Mouse (Mus musculus) CH12.LX (cell line): Measurements from ENCODE around the gene Pds5a. TPM values are rescaled to one million over a fixed set of nuclear protein-coding genes. Genes with fewer than 3 reads are reported as not detected.

Source experiments
- DNase-seq: peaks from one replicate; pipeline ENCODE4 v3.0.0-alpha.2; 2013; ENCODE audit errors: extremely low read depth
- H3K27ac ChIP-seq: 2 replicates; pipeline ENCODE4 v1.5.1; 2012; ENCODE audit warnings: low read depth, mild to moderate bottlenecking, control low read depth, moderate library complexity; ENCODE audit not compliant: insufficient read depth
- H3K27me3 ChIP-seq: replicated peaks from 2 replicates; pipeline ENCODE3; 2012; ENCODE audit warnings: inconsistent platforms
- H3K36me3 ChIP-seq, 2 experiments: replicated peaks in 1 of 2; 2 replicates each; pipeline versions ENCODE3 to v1.6.1; 2012; ENCODE audit warnings: inconsistent platforms in 1 of 2, low read length in 1 of 2, mild to moderate bottlenecking in 1 of 2, mixed read lengths in 1 of 2, moderate library complexity in 1 of 2; ENCODE audit not compliant: control insufficient read depth in 1 of 2, insufficient read depth in 1 of 2
- H3K4me1 ChIP-seq, 2 experiments: 2 replicates each; pipeline ENCODE4 v1.6.1; 2012; ENCODE audit warnings: inconsistent platforms in 1 of 2, moderate library complexity in 1 of 2; ENCODE audit not compliant: insufficient read depth in 2 of 2, control insufficient read depth in 1 of 2
- H3K4me2 ChIP-seq: 2 replicates; pipeline ENCODE4 v1.6.1; 2012; ENCODE audit warnings: low read depth, mild to moderate bottlenecking, control low read depth; ENCODE audit not compliant: poor library complexity, insufficient read depth, severe bottlenecking
- H3K4me3 ChIP-seq, 3 experiments: fragments of 150-350 bp in 1 of 3; sonication (generic) in 1 of 3; replicated peaks in 1 of 3; 2 replicates each; pipeline versions ENCODE3 to v1.5.1; 2011 to 2012; ENCODE audit warnings: low read depth in 2 of 3, low read length in 2 of 3, mild to moderate bottlenecking in 2 of 3, moderate library complexity in 2 of 3, control low read depth in 1 of 3, improper control_type of control experiment in 1 of 3, inconsistent platforms in 1 of 3, mixed read lengths in 1 of 3; ENCODE audit not compliant: poor library complexity in 1 of 3
- H3K79me2 ChIP-seq: replicated peaks from 2 replicates; pipeline ENCODE4 v1.6.1; 2012; ENCODE audit warnings: mild to moderate bottlenecking, moderate library complexity; ENCODE audit not compliant: control insufficient read depth, poor library complexity, insufficient read depth, severe bottlenecking; ENCODE audit errors: extremely low read depth
- H3K9ac ChIP-seq: 2 replicates; pipeline ENCODE4 v1.6.1; 2012; ENCODE audit warnings: low read depth, mild to moderate bottlenecking, control low read depth, moderate library complexity; ENCODE audit not compliant: insufficient read depth
- H3K9me3 ChIP-seq: replicated peaks from 2 replicates; pipeline ENCODE3; 2012; ENCODE audit warnings: low read length, inconsistent platforms, mixed read lengths
- BHLHE40 ChIP-seq: IDR thresholded peaks from 2 replicates; pipeline ENCODE4 v1.6.1; 2011; ENCODE audit warnings: mild to moderate bottlenecking, low read depth, low read length, improper control_type of control experiment
- CTCF ChIP-seq, 2 experiments: IDR thresholded peaks in 1 of 2; conservative IDR thresholded peaks in 1 of 2; 2 replicates each; pipeline ENCODE4 v1.5.1; 2011 to 2012; ENCODE audit warnings: low read depth in 2 of 2, low read length in 2 of 2, improper control_type of control experiment in 1 of 2, inconsistent platforms in 1 of 2, mild to moderate bottlenecking in 1 of 2, moderate library complexity in 1 of 2
- E2F4 ChIP-seq: IDR thresholded peaks from 2 replicates; pipeline ENCODE4 v1.6.1; 2011; ENCODE audit warnings: low read depth, low read length, improper control_type of control experiment; ENCODE audit not compliant: insufficient replicate concordance
- GABPA ChIP-seq: IDR thresholded peaks from 2 replicates; pipeline ENCODE4 v1.6.1; 2012; ENCODE audit warnings: low read depth, low read length, improper control_type of control experiment, inconsistent platforms; ENCODE audit not compliant: insufficient replicate concordance
- HCFC1 ChIP-seq: IDR thresholded peaks from 2 replicates; pipeline ENCODE4 v1.6.1; 2012; ENCODE audit warnings: low read depth, mild to moderate bottlenecking, inconsistent platforms, low read length, improper control_type of control experiment
- IRF4 ChIP-seq: IDR thresholded peaks from 2 replicates; pipeline ENCODE4 v1.6.1; 2014; ENCODE audit warnings: low read depth, mild to moderate bottlenecking, inconsistent platforms, low read length, improper control_type of control experiment
- JUN ChIP-seq: IDR thresholded peaks from 2 replicates; pipeline ENCODE4 v1.6.1; 2011; ENCODE audit warnings: low read depth, mild to moderate bottlenecking, low read length, improper control_type of control experiment, moderate library complexity; ENCODE audit not compliant: insufficient read depth
- JUND ChIP-seq: conservative IDR thresholded peaks from 2 replicates; pipeline ENCODE4 v1.6.1; 2011; ENCODE audit warnings: low read depth, low read length, improper control_type of control experiment
- MAFK ChIP-seq: IDR thresholded peaks from 2 replicates; pipeline ENCODE4 v1.6.1; 2011; ENCODE audit warnings: low read length, improper control_type of control experiment; ENCODE audit not compliant: insufficient replicate concordance
- MAX ChIP-seq: IDR thresholded peaks from 2 replicates; pipeline ENCODE4 v1.6.1; 2011; ENCODE audit warnings: low read length, improper control_type of control experiment
- MAZ ChIP-seq: IDR thresholded peaks from 2 replicates; pipeline ENCODE4 v1.6.1; 2012; ENCODE audit warnings: low read depth, mild to moderate bottlenecking, inconsistent platforms, low read length, improper control_type of control experiment, moderate library complexity
- MEF2A ChIP-seq: IDR thresholded peaks from 2 replicates; pipeline ENCODE4 v1.6.1; 2014; ENCODE audit warnings: low read depth, mild to moderate bottlenecking, inconsistent platforms, low read length, improper control_type of control experiment, borderline replicate concordance
- MXI1 ChIP-seq: IDR thresholded peaks from 2 replicates; pipeline ENCODE4 v1.6.1; 2011; ENCODE audit warnings: mild to moderate bottlenecking, low read depth, low read length, improper control_type of control experiment
- MYC ChIP-seq: IDR thresholded peaks from 2 replicates; pipeline ENCODE4 v1.6.1; 2011; ENCODE audit warnings: low read depth, mild to moderate bottlenecking, improper control_type of control experiment, low read length
- NELFE ChIP-seq: IDR thresholded peaks from 2 replicates; pipeline ENCODE4 v1.6.1; 2011; ENCODE audit warnings: low read depth, low read length, improper control_type of control experiment
- PAX5 ChIP-seq: IDR thresholded peaks from 2 replicates; pipeline ENCODE4 v1.6.1; 2012; ENCODE audit warnings: low read length, inconsistent platforms, mixed read lengths
- POLR2AphosphoS2 ChIP-seq: IDR thresholded peaks from 2 replicates; pipeline ENCODE4 v1.6.1; 2011; ENCODE audit warnings: low read depth, low read length, improper control_type of control experiment
- RAD21 ChIP-seq: IDR thresholded peaks from 2 replicates; pipeline ENCODE4 v1.6.1; 2011; ENCODE audit warnings: low read depth, mild to moderate bottlenecking, low read length, improper control_type of control experiment, moderate library complexity
- SIN3A ChIP-seq: IDR thresholded peaks from 2 replicates; pipeline ENCODE4 v1.6.1; 2012; ENCODE audit warnings: low read length, improper control_type of control experiment, inconsistent platforms
- SMC3 ChIP-seq: IDR thresholded peaks from 2 replicates; pipeline ENCODE4 v1.6.1; 2011; ENCODE audit warnings: low read depth, low read length, improper control_type of control experiment
- TBP ChIP-seq: conservative IDR thresholded peaks from 2 replicates; pipeline ENCODE4 v1.6.1; 2011; ENCODE audit warnings: low read depth, low read length, improper control_type of control experiment
- UBTF ChIP-seq: IDR thresholded peaks from 2 replicates; pipeline ENCODE4 v1.6.1; 2012; ENCODE audit warnings: low read depth, mild to moderate bottlenecking, inconsistent platforms, low read length, improper control_type of control experiment, moderate library complexity
- USF1 ChIP-seq: IDR thresholded peaks from 2 replicates; pipeline ENCODE4 v1.6.1; 2014; ENCODE audit warnings: low read depth, mild to moderate bottlenecking, inconsistent platforms, low read length, improper control_type of control experiment
- USF2 ChIP-seq: conservative IDR thresholded peaks from 2 replicates; pipeline ENCODE4 v1.6.1; 2011; ENCODE audit warnings: low read depth, low read length, improper control_type of control experiment
- ZC3H11A ChIP-seq: IDR thresholded peaks from 2 replicates; pipeline ENCODE4 v1.6.1; 2012; ENCODE audit warnings: low read depth, mild to moderate bottlenecking, inconsistent platforms, low read length, improper control_type of control experiment
- ZKSCAN1 ChIP-seq: IDR thresholded peaks from 2 replicates; pipeline ENCODE4 v1.6.1; 2012; ENCODE audit warnings: low read depth, inconsistent platforms, low read length, improper control_type of control experiment, borderline replicate concordance
- ZMIZ1 ChIP-seq: IDR thresholded peaks from 2 replicates; pipeline ENCODE4 v1.6.1; 2012; ENCODE audit warnings: low read depth, mild to moderate bottlenecking, inconsistent platforms, low read length, improper control_type of control experiment
- ZNF384 ChIP-seq: IDR thresholded peaks from 2 replicates; pipeline ENCODE4 v1.6.1; 2012; ENCODE audit warnings: low read depth, low read length, improper control_type of control experiment, inconsistent platforms
- dilution Hi-C: fragments of 300-500 bp; cut with MboI; formaldehyde crosslinking; loops from 2 replicates; pipeline ENCODE4 v1.14.3; 2020; ENCODE audit warnings: low sequenced_read_pairs; ENCODE audit not compliant: extremely low pct_unique_long_range_greater_than_20kb, extremely low pct_ligation_motif_present
- in situ Hi-C: fragments of 300-500 bp; cut with MboI; formaldehyde crosslinking; loops from 3 replicates; pipeline ENCODE4 v1.14.3; 2019; ENCODE audit warnings: low sequenced_read_pairs, low pct_ligation_motif_present, low pct_unique_long_range_greater_than_20kb, mixed read lengths
- polyA plus RNA-seq: library from polyadenylated mRNA; unstranded; fragments of >175 nt; gene quantifications from 2 replicates; pipeline ENCODE4 v1.2.1, GENCODE M21; 2012; ENCODE audit warnings: low read depth; ENCODE audit not compliant: insufficient read length
- total RNA-seq, 2 experiments: library from RNA; depleted of rRNA; stranded (reverse); fragments of 300-350 nt in 1 of 2; fragments of >200 nt in 1 of 2; gene quantifications; 2 replicates each; pipeline ENCODE4 v1.2.3; 2012 to 2014

Gene Pds5a
- total and polyA plus RNA-seq, 3 experiments, result 126 to 178 (median 140) TPM

- peaks cover 0 to 4% of the 10 kb centered on the region in 2 experiments; a peak in 1 of 4 replicates for H3K4me1 ChIP-seq
- no peak overlapping the region for H3K4me3 ChIP-seq
- no peaks in the 10 kb centered on the region for H3K27me3 ChIP-seq
- no peaks in the 10 kb centered on the region; the same call in 1 of the 2 replicates for H3K79me2 ChIP-seq
- no peak overlapping the region for H3K27ac ChIP-seq
- no peak for TF ChIP-seq POLR2AphosphoS2
- no peak for TF ChIP-seq USF2
- TF ChIP-seq GABPA, result no peak
- TF ChIP-seq RAD21, result no peak
- no peak for TF ChIP-seq BHLHE40
- no peak for TF ChIP-seq NELFE
- TF ChIP-seq MAZ, result no peak
- no peak for TF ChIP-seq MAFK
- no peak for TF ChIP-seq E2F4
- no peak for TF ChIP-seq ZMIZ1
- no peak for TF ChIP-seq MXI1
- no peak for TF ChIP-seq ZKSCAN1
- TF ChIP-seq MEF2A, result no peak
- TF ChIP-seq TBP, result no peak
- no peak for TF ChIP-seq SIN3A
- TF ChIP-seq JUN, result no peak
- TF ChIP-seq SMC3, result no peak
- no peak for TF ChIP-seq MAX
- TF ChIP-seq HCFC1, result no peak
- no peak for TF ChIP-seq JUND
- in situ Hi-C loops (no loop called here), dilution Hi-C loops (no loop called here)
- H3K36me3 ChIP-seq, result peaks cover 22 to 64% of the 10 kb centered on the region in 2 experiments
- H3K9me3 ChIP-seq, result no peaks in the 10 kb centered on the region
- no peak for DNase-seq
- H3K9ac ChIP-seq, result no peak overlapping the region
- no peak overlapping the region for H3K4me2 ChIP-seq
These were observed 111.8 kb downstream of the Pds5a start for GRCm38 (mm10) chr5:65586291-65586690.

- Histone ChIP-seq H3K27me3 (no peaks in the 10 kb centered on the region), H3K36me3 (peaks cover 12 to 67% of the 10 kb centered on the region in 2 experiments), H3K4me2 (no peak overlapping the region), H3K9ac (no peak overlapping the region), H3K27ac (no peak overlapping the region), H3K79me2 (0 out of 2 replicates have a peak, but pooled peaks cover 8% of the 10 kb centered on the region), H3K9me3 (no peaks in the 10 kb centered on the region), H3K4me3 (no peak overlapping the region), H3K4me1 (no peaks in the 10 kb centered on the region)
- in situ Hi-C loops (no loop called here), dilution Hi-C loops (no loop called here)
- TF ChIP-seq ZC3H11A (no peak), BHLHE40 (no peak), MEF2A (no peak), ZNF384 (no peak), UBTF (no peak), POLR2AphosphoS2 (no peak), IRF4 (no peak), MXI1 (no peak), USF1 (no peak), MAX (no peak), JUN (no peak), MAZ (no peak), HCFC1 (no peak), ZKSCAN1 (no peak), PAX5 (no peak), SMC3 (no peak), MYC (no peak), CTCF (conservative IDR thresholded peaks at IDR 0.05 in 1 of 2, IDR thresholded peaks at IDR 0.05 in 1 of 2; ENCODE audit: low read depth in 2 of 2, low read length in 2 of 2) (no peak)
- no peak for DNase-seq
These were observed 119.5 kb downstream of the Pds5a start for GRCm38 (mm10) chr5:65578545-65578944.
